Mouse (Mus musculus) liver, embryonic 14.5 days (tissue): Measurements from ENCODE around the gene Stxbp5l.
A peak's percentile ranks its signal among the peaks of the same experiment; 100 is the strongest.

Experiments used
- CTCF ChIP-seq: IDR thresholded peaks from 2 replicates; pipeline ENCODE4 v1.5.1; 2016; ENCODE audit warnings: antibody characterized with exemption, low read depth, control low read depth
- EP300 ChIP-seq: IDR thresholded peaks from 2 replicates; pipeline ENCODE4 v1.6.1; 2016; ENCODE audit warnings: antibody characterized with exemption, low read depth

- TF ChIP-seq CTCF (peak; percentile 57), EP300 (no peak)
These were observed 275.5 kb downstream of the Stxbp5l start for GRCm38 (mm10) chr16:37109285-37109684.
